Mouse (Mus musculus): ENCODE results near the gene Atp6v1g2.

Gene Atp6v1g2

GRCm38 (mm10) chr17:35233114-35233980 lies at the start of gene Atp6v1g2:
TSS of gene Atp6v1g2 (plus strand) at chr17:35233660.
- in situ Hi-C loops (cut with MboI, MseI), result loop anchor here (5.0 kb wide), 2 partner anchors 36 to 61 kb away; no protein-coding TSS in a partner anchor

- in situ Hi-C loops (cut with MboI, MseI), result no loop called here
Measured at GRCm38 (mm10) chr17:35185639-35186611, 47.5 kb upstream of the Atp6v1g2 start.

GRCm38 (mm10) chr17:35186681-35187080 lies 46.8 kb upstream of the Atp6v1g2 start:
- in situ Hi-C loops (cut with MboI, MseI), result no loop called here

GRCm38 (mm10) chr17:35187345-35187744 lies 46.1 kb upstream of the Atp6v1g2 start:
- in situ Hi-C loops (cut with MboI, MseI), result no loop called here

- in situ Hi-C loops (cut with MboI, MseI), result no loop called here
Measured at GRCm38 (mm10) chr17:35187959-35188610, 45.4 kb upstream of the Atp6v1g2 start, which contains the start of gene Lst1. TSS of gene Lst1 (minus strand) at chr17:35188439.

GRCm38 (mm10) chr17:35189186-35189585 lies 44.3 kb upstream of the Atp6v1g2 start:
- in situ Hi-C loops (cut with MboI, MseI), result no loop called here

GRCm38 (mm10) chr17:35190096-35190495 lies 43.4 kb upstream of the Atp6v1g2 start:
- in situ Hi-C loops (cut with MboI, MseI), result no loop called here

- in situ Hi-C loops (cut with MboI, MseI), result no loop called here
Measured at GRCm38 (mm10) chr17:35191723-35192122, 41.7 kb upstream of the Atp6v1g2 start.

GRCm38 (mm10) chr17:35192924-35193323 lies 40.5 kb upstream of the Atp6v1g2 start:
- in situ Hi-C loops (cut with MboI, MseI), result no loop called here

GRCm38 (mm10) chr17:35193881-35194843 lies 39.3 kb upstream of the Atp6v1g2 start, which contains the start of gene Ltb:
TSS of gene Ltb (plus strand) at chr17:35194439.
- in situ Hi-C loops (cut with MboI, MseI), result no loop called here

GRCm38 (mm10) chr17:35194844-35195630 lies 38.4 kb upstream of the Atp6v1g2 start:
- in situ Hi-C loops (cut with MboI, MseI), result loop anchor here (5.0 kb wide), 1 partner anchor 37 kb away; the partner anchor contains the start of gene Atp6v1g2

GRCm38 (mm10) chr17:35195631-35196320 lies 37.7 kb upstream of the Atp6v1g2 start:
- in situ Hi-C loops (cut with MboI, MseI), result loop anchor here (5.0 kb wide), 1 partner anchor 37 kb away; the partner anchor contains the start of gene Atp6v1g2

- in situ Hi-C loops (cut with MboI, MseI), result loop anchor here (5.0 kb wide), 1 partner anchor 36 kb away; the partner anchor contains the start of gene Atp6v1g2
Measured at GRCm38 (mm10) chr17:35196321-35196641, 37.2 kb upstream of the Atp6v1g2 start.

- in situ Hi-C loops (cut with MboI, MseI), result loop anchor here (5.0 kb wide), 1 partner anchor 35 kb away; the partner anchor contains the start of gene Atp6v1g2
Measured at GRCm38 (mm10) chr17:35197126-35197525, 36.3 kb upstream of the Atp6v1g2 start.

- in situ Hi-C loops (cut with MboI, MseI), result loop anchor here (5.0 kb wide), 1 partner anchor 34 kb away; the partner anchor contains the start of gene Atp6v1g2
Measured at GRCm38 (mm10) chr17:35198029-35198428, 35.4 kb upstream of the Atp6v1g2 start.

- in situ Hi-C loops (cut with MboI, MseI), result loop anchor here (5.0 kb wide), 1 partner anchor 33 kb away; the partner anchor contains the start of gene Atp6v1g2
Measured at GRCm38 (mm10) chr17:35198946-35199345, 34.5 kb upstream of the Atp6v1g2 start.

- in situ Hi-C loops (cut with MboI, MseI), result loop anchor here (25.0 kb wide), 1 partner anchor 812 kb away; the partner anchor contains the start of gene H2-T24
Measured at GRCm38 (mm10) chr17:35200398-35200797, 33.1 kb upstream of the Atp6v1g2 start.

- in situ Hi-C loops (cut with MboI, MseI), result loop anchor here (25.0 kb wide), 1 partner anchor 811 kb away; the partner anchor contains the start of gene H2-T24
Measured at GRCm38 (mm10) chr17:35201128-35201527, 32.3 kb upstream of the Atp6v1g2 start.

All from T-helper 2 cell (primary cell).